Mouse (Mus musculus): Measurements from ENCODE around the gene Btf3.

DNA sequence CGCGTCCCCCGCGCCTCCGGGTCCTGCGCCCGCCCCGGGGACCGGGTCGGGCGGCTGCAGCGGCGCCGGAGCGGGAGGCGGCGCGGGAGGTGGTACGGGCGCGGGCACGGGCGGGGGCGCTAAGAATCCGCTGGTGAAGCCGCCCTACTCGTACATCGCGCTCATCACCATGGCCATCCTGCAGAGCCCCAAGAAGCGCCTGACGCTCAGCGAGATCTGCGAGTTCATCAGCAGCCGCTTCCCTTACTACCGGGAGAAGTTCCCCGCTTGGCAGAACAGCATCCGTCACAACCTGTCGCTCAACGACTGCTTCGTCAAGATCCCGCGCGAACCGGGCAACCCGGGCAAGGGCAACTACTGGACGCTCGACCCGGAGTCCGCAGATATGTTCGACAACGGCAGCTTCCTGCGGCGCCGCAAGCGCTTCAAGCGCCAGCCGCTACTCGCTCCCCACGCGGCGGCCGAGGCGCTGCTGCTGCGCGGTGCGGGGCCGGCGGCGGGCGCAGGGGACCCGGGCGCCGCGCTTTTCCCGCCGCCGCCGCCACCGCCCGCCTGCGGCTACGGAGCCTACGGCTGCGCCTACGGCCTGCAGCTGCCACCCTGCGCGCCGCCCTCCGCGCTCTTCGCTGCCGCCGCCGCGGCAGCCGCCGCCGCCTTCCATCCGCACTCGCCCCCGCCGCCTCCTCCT lies 38.2 kb upstream of the Btf3 start:
- TF ChIP-seq CTCF (IDR thresholded peaks at IDR 0.05; ENCODE audit: low read depth) (no peak), EP300 (IDR thresholded peaks at IDR 0.05; ENCODE audit: low read depth) (no peak)
